Mouse (Mus musculus) olfactory bulb, adult 2 months (tissue): ENCODE measurements around the gene Tspan3. TPM values are rescaled to one million over a fixed set of nuclear protein-coding genes. Genes with fewer than 3 reads are reported as not detected.

Source experiments
- H3K27ac ChIP-seq: fragments of 200-500 bp; 2 replicates; pipeline ENCODE4 v1.5.1; 2012; ENCODE audit warnings: low read depth, low read length; ENCODE audit not compliant: insufficient read depth
- H3K4me1 ChIP-seq: fragments of 200-500 bp; 2 replicates; pipeline ENCODE4 v1.6.1; 2012; ENCODE audit warnings: low read length; ENCODE audit not compliant: control insufficient read depth, insufficient read depth
- H3K4me3 ChIP-seq: fragments of 200-500 bp; 2 replicates; pipeline ENCODE4 v1.5.1; 2012; ENCODE audit warnings: mild to moderate bottlenecking, low read depth, low read length, moderate library complexity; ENCODE audit not compliant: insufficient read depth
- CTCF ChIP-seq: fragments of 200-500 bp; IDR thresholded peaks from 2 replicates; pipeline ENCODE4 v1.5.1; 2012; ENCODE audit warnings: low read depth, mild to moderate bottlenecking, low read length, moderate library complexity; ENCODE audit not compliant: insufficient read depth
- POLR2A ChIP-seq: fragments of 200-500 bp; IDR thresholded peaks from 2 replicates; pipeline ENCODE4 v1.6.1; 2012; ENCODE audit warnings: mild to moderate bottlenecking, low read depth, low read length, moderate library complexity; ENCODE audit not compliant: insufficient read depth
- WGBS: fragments of 180-500 bp; shearing (Covaris S2); methylation state at CpG from one replicate; pipeline ENCODE4 v1.1.7; 2018; 5-methylcytosine and 5-hydroxymethylcytosine counted together
- polyA plus RNA-seq: library from polyadenylated mRNA; stranded (reverse); fragments of >200 nt; gene quantifications from 2 replicates; pipeline ENCODE4 v1.2.4, GENCODE M21; 2012; ENCODE audit warnings: low replicate concordance; ENCODE audit not compliant: missing spikeins, insufficient read depth, insufficient read length

The Tspan3 gene
- polyA plus RNA-seq = not detected in 2 replicates

DNA sequence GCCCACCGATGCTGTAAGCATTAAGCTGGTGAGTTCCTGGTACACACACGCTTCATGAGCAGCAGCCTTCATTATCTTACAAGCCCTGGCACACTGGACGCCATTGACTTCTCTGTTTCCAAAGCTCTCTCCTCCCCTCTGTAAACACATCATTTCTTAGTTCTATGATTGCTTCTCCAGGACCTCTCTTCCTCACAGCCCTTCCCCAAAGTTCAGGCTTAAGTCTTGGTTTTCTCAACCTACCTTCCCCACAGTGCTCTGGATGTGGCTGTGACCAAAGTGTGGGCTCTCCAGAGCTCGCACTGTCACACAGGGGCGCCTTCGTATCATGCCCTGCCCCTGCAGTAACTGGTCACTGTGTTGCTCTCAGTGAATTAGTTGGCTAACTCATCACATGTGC, at the start of gene Tspan3:
Gene Tspan3 (minus strand): TSS at position 101 of the 400 bp plus-strand sequence.
- no peak within 1 kb of the TSS for H3K27ac ChIP-seq
- no peak within 1 kb of the TSS for H3K4me3 ChIP-seq
- no peaks in the 10 kb centered on the region for H3K4me1 ChIP-seq
- 94% methylated on average over 6 of the region's 6 CpGs for WGBS
- no peak for TF ChIP-seq CTCF
- no peak for TF ChIP-seq POLR2A

DNA sequence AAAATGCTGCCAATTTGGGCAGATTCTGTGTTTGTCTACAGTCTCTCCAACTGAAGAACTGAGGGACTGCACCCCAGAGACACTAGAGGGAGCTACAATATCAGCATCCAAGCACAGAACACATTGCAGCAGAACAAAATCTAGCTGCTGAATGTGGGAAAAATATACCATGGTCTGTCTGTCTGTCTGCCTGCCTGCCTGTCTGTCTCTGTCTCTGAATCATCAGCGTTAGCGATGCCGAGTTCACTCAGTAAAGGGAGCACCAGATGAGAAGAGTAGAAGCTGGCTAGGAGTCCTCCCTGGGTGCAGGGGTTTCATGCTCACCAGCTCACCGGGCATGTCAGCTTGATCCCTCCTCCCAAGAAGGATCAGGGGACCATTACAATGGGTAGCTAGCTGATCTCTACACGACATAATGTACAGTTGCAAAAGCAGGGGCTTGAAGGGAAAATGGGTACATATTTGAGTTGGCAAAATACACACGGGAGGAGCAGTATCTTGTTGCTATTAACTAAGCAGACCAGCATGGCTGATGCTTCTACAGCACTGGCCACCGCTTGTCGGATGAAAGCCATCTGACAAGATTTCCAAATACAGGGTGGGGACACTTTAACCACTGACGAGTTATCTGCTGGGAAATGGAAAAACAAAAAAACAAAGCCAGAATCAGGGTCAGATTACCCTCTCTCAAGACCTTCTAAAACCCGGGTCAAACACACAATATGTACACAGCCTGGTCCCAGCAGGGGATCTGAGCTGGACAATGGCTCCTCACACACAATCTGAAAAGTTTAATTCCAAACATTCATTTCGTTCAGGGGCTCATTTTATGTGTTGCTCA, 48.4 kb upstream of the Tspan3 start:
- H3K4me3 ChIP-seq = 0 out of 2 replicates have a peak overlapping the region, but pooled peaks have one; percentile 12
- WGBS = 22% methylated on average over 11 of the region's 11 CpGs
- TF ChIP-seq POLR2A (no peak), CTCF (no peak)
- H3K27ac ChIP-seq = no peak overlapping the region
- H3K4me1 ChIP-seq = peaks cover 2% of the 10 kb centered on the region; the same call in 1 of the 2 replicates

DNA sequence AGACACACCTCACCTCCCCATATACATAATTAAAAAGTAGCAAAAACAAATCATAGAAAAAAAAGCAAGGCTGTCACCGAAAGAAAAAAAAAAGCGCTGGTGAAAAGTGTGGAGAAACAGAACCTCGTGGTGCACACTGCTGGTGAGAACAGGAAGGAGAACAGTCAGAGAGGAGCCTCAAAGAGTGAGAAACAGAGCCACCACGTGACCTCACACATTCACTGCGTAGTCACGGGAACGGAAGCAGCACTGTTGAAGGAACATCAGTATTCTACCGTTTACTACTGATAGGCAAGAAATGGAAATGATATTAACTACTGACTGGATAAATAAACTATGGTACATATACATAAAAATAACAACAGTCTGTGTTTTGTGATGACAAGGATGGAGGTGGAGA, 43.5 kb upstream of the Tspan3 start:
- no peak overlapping the region for H3K4me3 ChIP-seq
- no peak overlapping the region for H3K27ac ChIP-seq
- peaks cover 5% of the 10 kb centered on the region for H3K4me1 ChIP-seq
- TF ChIP-seq CTCF (no peak), POLR2A (no peak)
- 86% methylated on average over 8 of the region's 8 CpGs for WGBS

DNA sequence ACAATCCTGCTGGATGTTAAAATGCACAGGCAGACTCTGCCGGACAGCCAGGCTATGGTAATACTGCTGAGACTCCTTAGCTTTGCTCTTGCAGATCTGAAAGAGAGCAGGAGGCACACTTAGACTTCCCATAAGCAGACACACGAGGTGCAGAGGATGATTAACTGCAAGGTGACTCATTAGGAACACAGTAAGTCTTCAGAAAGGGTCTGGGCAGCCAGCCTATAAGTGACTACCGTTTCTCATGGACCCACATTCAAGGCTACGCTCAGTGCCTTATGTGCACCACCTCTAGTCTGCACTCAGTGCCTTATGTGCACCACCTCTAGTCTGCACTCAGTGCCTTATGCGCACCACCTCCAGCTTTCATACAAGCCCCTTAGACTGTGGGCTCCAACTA, 42.2 kb upstream of the Tspan3 start:
- peaks cover 3% of the 10 kb centered on the region; the same call in 1 of the 2 replicates for H3K4me1 ChIP-seq
- no peak overlapping the region for H3K27ac ChIP-seq
- WGBS = 83% methylated on average over 5 of the region's 5 CpGs
- no peak overlapping the region for H3K4me3 ChIP-seq
- TF ChIP-seq POLR2A = no peak
- TF ChIP-seq CTCF = no peak

DNA sequence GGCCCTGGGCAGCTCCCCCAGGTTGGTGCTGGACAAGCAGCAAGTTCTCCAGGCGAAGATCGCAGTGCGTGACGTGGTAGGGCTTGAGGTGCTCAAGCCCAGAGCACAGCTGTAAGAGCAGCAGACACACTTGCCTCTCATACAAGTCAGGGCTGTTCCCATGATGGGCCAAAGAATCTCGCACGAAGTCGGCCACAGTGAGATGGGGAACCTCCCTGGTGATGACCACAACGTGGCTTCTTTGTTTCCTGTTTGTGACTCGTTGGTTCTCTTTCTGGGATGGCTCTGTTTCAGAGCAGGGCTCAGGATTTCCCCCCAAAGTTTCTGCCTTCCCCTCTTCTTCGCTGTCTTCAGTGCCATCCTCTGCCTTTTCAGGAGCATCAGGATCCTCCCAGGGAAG, 41.8 kb upstream of the Tspan3 start:
- TF ChIP-seq POLR2A (no peak), CTCF (no peak)
- Histone ChIP-seq H3K4me1 (peaks cover 3% of the 10 kb centered on the region; the same call in 1 of the 2 replicates), H3K4me3 (no peak overlapping the region), H3K27ac (no peak overlapping the region)
- 90% methylated on average over 10 of the region's 10 CpGs for WGBS

DNA sequence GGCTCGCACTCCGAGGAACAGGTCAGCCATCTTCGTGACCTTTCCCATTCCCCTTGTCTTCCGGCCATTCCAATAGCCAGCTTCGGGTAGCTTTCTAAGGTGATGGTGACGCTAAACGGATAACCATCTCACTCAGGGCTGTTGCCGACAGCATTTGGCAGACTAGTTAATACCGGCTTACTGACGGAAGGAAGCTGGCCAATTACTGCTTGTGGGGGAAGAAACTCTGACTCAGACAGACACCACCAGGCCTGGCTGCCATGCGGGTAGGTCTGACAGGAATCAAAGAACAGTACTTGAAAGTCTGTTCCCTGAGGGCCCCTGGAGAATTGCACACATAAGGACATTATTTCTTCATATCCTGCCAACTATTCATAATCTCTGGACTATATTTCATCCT, 40.1 kb upstream of the Tspan3 start:
- TF ChIP-seq CTCF (no peak), POLR2A (no peak)
- Histone ChIP-seq H3K4me1 (peaks cover 3% of the 10 kb centered on the region; the same call in 1 of the 2 replicates), H3K27ac (no peak overlapping the region), H3K4me3 (no peak overlapping the region)
- 79% methylated on average over 11 of the region's 11 CpGs for WGBS

DNA sequence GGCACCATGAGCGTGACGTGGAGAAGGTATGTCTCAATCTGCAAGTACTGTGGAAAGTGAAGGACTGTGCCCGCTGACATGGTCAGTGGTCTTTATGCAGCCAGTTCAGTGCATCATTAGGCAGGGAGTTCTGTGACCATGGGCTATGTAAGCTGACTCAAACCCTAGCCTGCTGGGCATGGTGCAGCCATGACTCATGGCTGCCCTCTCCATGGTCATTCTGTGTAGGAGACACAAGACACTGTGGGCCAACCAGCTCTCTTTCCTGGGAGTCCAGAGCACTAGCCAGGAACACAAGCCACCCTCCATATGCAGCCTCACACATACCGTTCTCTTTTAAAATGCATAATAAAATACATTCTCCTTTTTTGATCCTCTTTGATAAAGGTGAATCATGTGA, 39.0 kb upstream of the Tspan3 start:
- TF ChIP-seq CTCF (no peak), POLR2A (no peak)
- no peak overlapping the region for H3K4me3 ChIP-seq
- peaks cover 3% of the 10 kb centered on the region; the same call in 1 of the 2 replicates for H3K4me1 ChIP-seq
- WGBS = 95% methylated on average over 4 of the region's 4 CpGs
- no peak overlapping the region for H3K27ac ChIP-seq

DNA sequence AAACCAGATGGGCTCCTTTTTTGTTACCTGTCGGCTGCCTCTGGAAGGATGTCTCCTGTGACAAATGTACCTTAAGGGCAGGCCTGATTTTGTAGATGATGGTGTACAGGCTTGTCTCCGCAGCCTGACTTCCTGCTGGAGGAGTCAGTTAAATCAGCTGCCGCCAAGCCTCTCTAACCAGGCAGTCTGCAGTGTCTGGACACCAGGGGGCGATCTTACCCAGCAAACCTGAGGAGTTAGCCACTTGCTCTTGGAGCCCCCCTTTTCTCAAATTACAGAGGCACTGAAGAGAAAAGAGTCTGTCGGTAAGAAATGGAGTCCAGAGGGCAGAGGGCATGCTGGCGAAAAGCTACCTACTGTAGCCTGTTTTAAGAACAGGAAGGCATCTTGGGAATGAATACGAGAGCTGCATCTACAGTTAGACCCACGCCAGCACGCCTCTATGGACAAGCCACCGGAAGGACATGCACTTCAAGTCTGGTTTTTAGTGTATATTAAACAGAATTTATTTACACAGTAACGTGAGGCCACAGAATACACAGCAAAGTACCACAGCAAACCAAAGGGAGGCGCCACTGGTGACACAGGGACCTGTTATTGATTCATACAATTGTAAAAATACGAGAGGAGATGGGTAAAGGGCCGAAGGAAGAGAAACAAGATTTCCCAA, 35.5 kb upstream of the Tspan3 start:
- Histone ChIP-seq H3K27ac (no peak overlapping the region), H3K4me1 (peaks cover 3% of the 10 kb centered on the region; the same call in 1 of the 2 replicates), H3K4me3 (no peak overlapping the region)
- WGBS = 49% methylated on average over 14 of the region's 14 CpGs
- TF ChIP-seq POLR2A (no peak), CTCF (peak; percentile 88)

DNA sequence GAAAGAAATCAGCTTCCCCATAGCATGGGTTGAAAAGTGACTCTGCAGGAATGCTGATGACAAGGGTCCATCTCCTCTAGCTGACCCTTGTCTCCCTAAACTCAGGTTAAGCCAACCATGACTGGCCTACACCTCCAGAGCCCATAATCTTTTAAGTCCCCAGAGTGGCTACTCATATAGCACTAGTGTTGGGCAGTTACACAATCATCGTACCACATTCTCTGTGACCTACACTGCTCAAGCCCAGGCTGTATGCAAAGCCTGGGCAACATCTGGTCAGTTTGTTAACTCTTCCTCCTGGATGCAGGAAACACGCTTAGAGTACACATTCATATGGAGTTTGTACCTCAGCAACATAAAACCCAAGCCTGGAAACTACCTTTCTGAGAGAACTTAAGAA, 34.9 kb upstream of the Tspan3 start:
- TF ChIP-seq CTCF (no peak), POLR2A (no peak)
- Histone ChIP-seq H3K4me1 (peaks cover 2% of the 10 kb centered on the region; the same call in 1 of the 2 replicates), H3K27ac (no peak overlapping the region), H3K4me3 (no peak overlapping the region)
- WGBS = 68% methylated on average over 2 of the region's 2 CpGs
